Mouse (Mus musculus) midbrain, postnatal 0 days (tissue): Measurements from ENCODE around the gene Bhmt2. TPM values are rescaled to one million over a fixed set of nuclear protein-coding genes. Genes with fewer than 3 reads are reported as not detected.

Experiments
- ATAC-seq: fragments of 200-750 bp; cut with Nextera tagmentation; 2 replicates; pipeline ENCODE4 v1.8.0; 2017; ENCODE audit warnings: moderate number of reproducible peaks, mild to moderate bottlenecking, moderate TSS enrichment, moderate library complexity; ENCODE audit not compliant: low FRiP score
- DNase-seq: peaks from one replicate; pipeline ENCODE4 v3.0.0-alpha.2; 2015; ENCODE audit warnings: low spot score
- H3K27ac ChIP-seq: fragments of 300-500 bp; sonication (generic); 2 replicates; pipeline ENCODE4 v1.5.1; 2014; ENCODE audit warnings: low read depth, mild to moderate bottlenecking, low read length, mixed read lengths
- H3K27me3 ChIP-seq: fragments of 300-500 bp; sonication (generic); 2 replicates; pipeline ENCODE4 v1.6.1; 2014; ENCODE audit warnings: low read length, control low read depth, mixed read lengths; ENCODE audit not compliant: insufficient read depth
- H3K36me3 ChIP-seq: fragments of 300-500 bp; sonication (generic); 2 replicates; pipeline ENCODE4 v1.6.1; 2014; ENCODE audit warnings: low read length, control low read depth, mixed read lengths; ENCODE audit not compliant: insufficient read depth
- H3K4me1 ChIP-seq: fragments of 300-500 bp; sonication (generic); 2 replicates; pipeline ENCODE4 v1.6.1; 2014; ENCODE audit warnings: mild to moderate bottlenecking, control low read depth, antibody characterized with exemption, low read length, mixed read lengths; ENCODE audit not compliant: insufficient read depth
- H3K4me2 ChIP-seq: fragments of 300-500 bp; sonication (generic); 2 replicates; pipeline ENCODE4 v1.6.1; 2014; ENCODE audit warnings: low read depth, mild to moderate bottlenecking, low read length, mixed read lengths; ENCODE audit not compliant: poor library complexity, severe bottlenecking
- H3K4me3 ChIP-seq: fragments of 300-500 bp; sonication (generic); 2 replicates; pipeline ENCODE4 v1.5.1; 2014; ENCODE audit warnings: low read depth, mild to moderate bottlenecking, low read length, moderate library complexity
- H3K9ac ChIP-seq: fragments of 300-500 bp; sonication (generic); replicated peaks from 2 replicates; pipeline ENCODE4 v1.6.1; 2014; ENCODE audit warnings: mild to moderate bottlenecking, low read length, moderate library complexity, mixed read lengths; ENCODE audit not compliant: poor library complexity, severe bottlenecking
- H3K9me3 ChIP-seq: fragments of 300-500 bp; sonication (generic); 2 replicates; pipeline ENCODE4 v1.6.1; 2016; ENCODE audit warnings: low read length, control low read depth
- CTCF ChIP-seq: IDR thresholded peaks from 2 replicates; pipeline ENCODE4 v1.5.1; 2016; ENCODE audit warnings: antibody characterized with exemption, mild to moderate bottlenecking
- WGBS: fragments of 180-500 bp; shearing (Covaris S2); extraction: QIAGEN DNeasy Blood & Tissue Kit; methylation state at CpG from one replicate; pipeline ENCODE4 v1.1.7; 2014; 5-methylcytosine and 5-hydroxymethylcytosine counted together
- polyA plus RNA-seq: library from polyadenylated mRNA; unstranded; fragments of >200 nt; fragmentation: Nextera tagmentation; extraction: Ambion mirVana; gene quantifications from 2 replicates; pipeline ENCODE4 v1.2.1, GENCODE M21; 2015
- total RNA-seq: library from RNA; depleted of rRNA; stranded (reverse); fragments of >200 nt; gene quantifications from 2 replicates; pipeline ENCODE4 v1.2.3, GENCODE M21; 2014

Bhmt2 gene
- total and polyA plus RNA-seq, 2 experiments from 2014 or later, result not detected

DNA sequence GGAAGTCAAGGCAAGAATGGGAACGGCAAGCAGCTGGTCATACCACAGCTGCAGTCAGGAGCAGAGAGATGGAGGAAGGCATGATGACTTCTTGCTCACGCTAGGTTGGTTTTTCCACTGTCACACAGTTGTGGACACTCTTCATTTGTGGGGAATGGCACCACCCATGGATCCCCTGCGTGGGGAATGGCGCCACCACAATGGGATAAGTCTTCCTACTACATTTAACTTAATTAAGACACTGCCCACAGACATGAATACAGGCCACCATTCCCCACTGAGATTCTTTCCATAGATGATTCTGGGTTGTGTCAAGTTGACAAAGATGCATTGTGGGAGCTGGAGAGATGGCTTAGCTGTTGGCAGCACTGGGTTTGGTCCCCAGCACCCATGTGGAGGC lies 38.3 kb upstream of the Bhmt2 start:
- Histone ChIP-seq H3K36me3 (no peaks in the 10 kb centered on the region), H3K27me3 (no peaks in the 10 kb centered on the region), H3K4me2 (no peak overlapping the region), H3K27ac (no peak overlapping the region), H3K9me3 (no peaks in the 10 kb centered on the region), H3K4me3 (no peak overlapping the region), H3K4me1 (no peaks in the 10 kb centered on the region), H3K9ac (no peak overlapping the region)
- WGBS, result 94% methylated on average over 4 of the region's 4 CpGs
- DNase-seq (no peak), ATAC-seq (no peak)
- TF ChIP-seq CTCF, result no peak

DNA sequence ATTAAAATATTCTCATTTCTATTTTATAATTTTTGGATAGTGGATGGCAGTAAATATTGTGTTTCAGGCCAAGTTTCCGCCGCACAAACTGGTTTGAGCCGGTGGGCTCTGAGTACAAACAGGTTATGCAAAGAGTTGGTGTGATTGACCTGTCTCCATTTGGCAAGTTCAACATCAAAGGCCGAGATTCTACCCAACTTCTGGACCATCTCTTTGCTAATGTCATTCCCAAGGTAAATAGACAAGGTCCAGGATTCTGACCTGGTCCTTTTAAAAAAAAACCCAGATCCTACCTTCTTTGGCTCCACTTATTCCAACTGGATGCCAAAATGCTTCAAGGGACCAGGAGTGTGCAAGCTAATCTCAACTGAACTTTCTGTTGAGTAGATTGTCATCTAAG lies 37.1 kb upstream of the Bhmt2 start:
- no peak for ATAC-seq
- 89% methylated on average over 4 of the region's 4 CpGs for WGBS
- no peak overlapping the region for H3K4me2 ChIP-seq
- no peak overlapping the region for H3K9ac ChIP-seq
- H3K27ac ChIP-seq, result no peak overlapping the region
- H3K36me3 ChIP-seq, result no peaks in the 10 kb centered on the region
- no peak overlapping the region for H3K4me3 ChIP-seq
- TF ChIP-seq CTCF, result no peak
- H3K4me1 ChIP-seq, result no peaks in the 10 kb centered on the region
- H3K27me3 ChIP-seq, result no peaks in the 10 kb centered on the region
- no peaks in the 10 kb centered on the region for H3K9me3 ChIP-seq
- no peak for DNase-seq

DNA sequence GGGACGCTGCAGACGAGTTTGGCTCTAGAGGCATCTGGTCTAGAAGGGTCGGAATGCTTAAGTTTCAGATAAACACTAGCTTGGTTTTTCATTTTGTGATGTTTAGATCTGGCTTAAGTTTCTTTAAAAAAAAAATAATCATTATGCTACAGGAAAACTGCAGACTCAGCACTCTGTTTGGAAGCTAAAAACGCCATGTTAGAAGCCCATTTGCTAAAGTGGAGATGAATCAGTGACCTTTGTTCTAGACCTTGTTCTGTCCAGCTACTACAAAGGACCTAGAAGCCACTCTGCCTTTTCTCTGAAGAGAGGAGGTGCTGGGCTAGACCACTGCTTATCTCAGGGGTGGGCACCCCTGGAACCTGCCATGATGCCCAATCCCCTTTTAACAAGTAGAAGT lies 36.2 kb upstream of the Bhmt2 start:
- ATAC-seq (no peak), DNase-seq (no peak)
- Histone ChIP-seq H3K4me1 (no peaks in the 10 kb centered on the region), H3K36me3 (no peaks in the 10 kb centered on the region), H3K9me3 (no peaks in the 10 kb centered on the region), H3K27me3 (no peaks in the 10 kb centered on the region), H3K4me3 (no peak overlapping the region), H3K9ac (no peak overlapping the region), H3K27ac (no peak overlapping the region), H3K4me2 (no peak overlapping the region)
- no peak for TF ChIP-seq CTCF
- WGBS, result 91% methylated on average over 4 of the region's 4 CpGs

DNA sequence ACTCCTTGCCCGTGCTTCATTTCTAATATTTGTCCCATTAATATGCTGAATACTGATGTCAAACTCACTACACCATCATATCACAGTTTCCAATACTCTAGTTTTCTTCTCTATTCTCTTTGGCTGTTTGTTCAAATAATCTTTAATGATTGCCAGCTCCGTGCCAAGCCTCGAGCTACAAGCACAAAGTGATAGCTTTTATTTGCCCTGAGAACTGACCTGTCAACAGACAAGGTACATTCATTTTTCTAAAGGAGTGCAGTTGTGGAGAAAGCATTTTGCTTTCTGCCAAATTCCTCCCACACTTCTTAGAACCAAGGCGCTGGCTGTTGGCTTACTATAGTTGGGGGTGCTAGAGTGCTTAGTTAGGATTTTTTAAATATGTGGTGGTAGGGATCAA lies 33.2 kb upstream of the Bhmt2 start:
- DNase-seq, result no peak
- no peak overlapping the region for H3K27ac ChIP-seq

DNA sequence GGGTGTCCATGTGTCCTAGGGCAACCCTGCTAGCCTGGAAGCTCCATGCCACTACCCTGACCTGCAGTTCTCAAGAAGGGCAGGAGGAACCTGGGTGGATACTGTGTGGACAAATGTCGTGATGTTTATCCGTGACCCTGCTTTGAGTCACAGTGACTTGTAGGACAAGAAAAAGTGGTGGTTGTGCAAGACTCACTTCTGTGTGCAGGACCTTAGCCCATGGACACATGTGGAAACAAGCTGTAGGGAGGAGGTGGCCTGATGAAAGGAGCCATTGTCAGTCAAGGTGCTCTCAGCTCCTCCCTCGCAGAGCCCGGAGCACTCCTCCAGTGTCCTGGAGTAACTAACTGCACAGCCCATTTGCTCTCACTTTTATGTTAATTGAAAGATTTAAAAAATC lies 31.6 kb upstream of the Bhmt2 start:
- 78% methylated on average over 4 of the region's 4 CpGs for WGBS
- no peak for DNase-seq
- TF ChIP-seq CTCF, result no peak

More for the DNA sequence above, 33.2 kb upstream of the Bhmt2 start:
- no peak for ATAC-seq
- TF ChIP-seq CTCF, result no peak
- Histone ChIP-seq H3K4me2 (no peak overlapping the region), H3K4me1 (no peaks in the 10 kb centered on the region), H3K4me3 (no peak overlapping the region), H3K9ac (no peak overlapping the region), H3K36me3 (no peaks in the 10 kb centered on the region), H3K9me3 (no peaks in the 10 kb centered on the region), H3K27me3 (no peaks in the 10 kb centered on the region)
- 83% methylated on average over 4 of the region's 4 CpGs for WGBS

DNA sequence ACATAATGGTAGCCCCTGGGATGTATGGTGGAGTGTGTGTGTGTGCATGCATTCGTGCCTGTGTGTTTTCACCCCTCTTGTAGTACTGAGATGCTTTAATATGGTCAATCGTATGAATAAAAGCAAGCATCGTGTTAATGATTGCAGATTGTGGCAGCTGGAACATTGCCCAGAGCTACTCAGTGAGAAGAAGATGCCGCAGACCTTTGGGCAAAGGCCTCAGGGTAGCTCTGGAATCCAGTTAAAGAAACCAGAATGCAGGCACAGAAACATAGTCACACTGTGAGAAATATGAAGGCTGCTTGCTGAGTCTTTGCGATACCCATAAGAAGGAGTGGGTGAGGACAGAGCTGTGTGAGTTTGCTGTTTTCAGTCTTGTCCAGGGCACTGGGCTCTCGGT lies 24.8 kb upstream of the Bhmt2 start:
- H3K9me3 ChIP-seq, result no peaks in the 10 kb centered on the region
- no peak overlapping the region for H3K9ac ChIP-seq
- no peak overlapping the region for H3K4me3 ChIP-seq
- H3K27me3 ChIP-seq, result no peaks in the 10 kb centered on the region
- no peak for ATAC-seq
- no peaks in the 10 kb centered on the region for H3K36me3 ChIP-seq
- no peak overlapping the region for H3K27ac ChIP-seq
- DNase-seq, result no peak
- WGBS, result 60% methylated on average over 6 of the region's 6 CpGs
- H3K4me2 ChIP-seq, result no peak overlapping the region
- no peak for TF ChIP-seq CTCF
- H3K4me1 ChIP-seq, result no peaks in the 10 kb centered on the region

More for the DNA sequence above, 31.6 kb upstream of the Bhmt2 start:
- no peaks in the 10 kb centered on the region for H3K27me3 ChIP-seq
- no peaks in the 10 kb centered on the region for H3K36me3 ChIP-seq
- H3K9me3 ChIP-seq, result no peaks in the 10 kb centered on the region
- no peak for ATAC-seq
- no peaks in the 10 kb centered on the region for H3K4me1 ChIP-seq
- no peak overlapping the region for H3K27ac ChIP-seq
- no peak overlapping the region for H3K4me3 ChIP-seq
- no peak overlapping the region for H3K4me2 ChIP-seq
- H3K9ac ChIP-seq, result no peak overlapping the region

DNA sequence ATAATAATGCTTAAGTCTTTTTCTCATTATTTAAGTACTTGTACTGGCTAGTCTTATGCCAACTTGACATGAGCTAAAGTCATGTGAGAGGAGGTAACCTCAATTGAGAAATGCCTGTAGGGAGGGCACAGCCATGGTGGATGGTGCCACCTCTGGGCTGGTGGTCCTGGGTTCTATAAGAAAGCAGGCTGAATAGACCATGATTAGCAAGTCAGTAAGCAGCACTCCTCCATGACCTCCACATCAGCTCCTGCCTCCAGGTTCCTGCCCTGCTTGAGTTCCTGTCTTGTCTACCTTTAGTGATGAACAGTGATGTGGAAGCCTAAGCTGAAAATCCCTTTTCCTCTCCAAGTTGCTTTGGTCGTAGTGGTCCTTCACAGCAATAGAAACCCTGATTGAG lies 16.7 kb upstream of the Bhmt2 start:
- no peaks in the 10 kb centered on the region for H3K4me1 ChIP-seq
- no peaks in the 10 kb centered on the region for H3K27me3 ChIP-seq
- no peak overlapping the region for H3K27ac ChIP-seq
- DNase-seq (no peak), ATAC-seq (no peak)
- no peak overlapping the region for H3K4me2 ChIP-seq
- H3K9me3 ChIP-seq, result no peaks in the 10 kb centered on the region
- no peak overlapping the region for H3K9ac ChIP-seq
- WGBS, result 91% methylated on average over 1 of the region's 1 CpGs
- H3K4me3 ChIP-seq, result no peak overlapping the region
- H3K36me3 ChIP-seq, result no peaks in the 10 kb centered on the region
- no peak for TF ChIP-seq CTCF
